Mouse (Mus musculus) mouse trophoblast stem cell (cell line): ENCODE data around the gene Gm12695.

Experiments
- in situ Hi-C, 2 experiments: fragments of 300-500 bp; cut with MseI, MboI; formaldehyde crosslinking; loops; 2 replicates in 1 of 2; 3 replicates in 1 of 2; pipeline ENCODE4 v1.15.1; 2025

The Gm12695 gene

GRCm38 (mm10) chr4:96698218-96698561 lies 86.8 kb downstream of the Gm12695 start:
- in situ Hi-C loops = no loop called here

GRCm38 (mm10) chr4:96697511-96698217 lies 87.3 kb downstream of the Gm12695 start:
- in situ Hi-C loops = no loop called here

DNA sequence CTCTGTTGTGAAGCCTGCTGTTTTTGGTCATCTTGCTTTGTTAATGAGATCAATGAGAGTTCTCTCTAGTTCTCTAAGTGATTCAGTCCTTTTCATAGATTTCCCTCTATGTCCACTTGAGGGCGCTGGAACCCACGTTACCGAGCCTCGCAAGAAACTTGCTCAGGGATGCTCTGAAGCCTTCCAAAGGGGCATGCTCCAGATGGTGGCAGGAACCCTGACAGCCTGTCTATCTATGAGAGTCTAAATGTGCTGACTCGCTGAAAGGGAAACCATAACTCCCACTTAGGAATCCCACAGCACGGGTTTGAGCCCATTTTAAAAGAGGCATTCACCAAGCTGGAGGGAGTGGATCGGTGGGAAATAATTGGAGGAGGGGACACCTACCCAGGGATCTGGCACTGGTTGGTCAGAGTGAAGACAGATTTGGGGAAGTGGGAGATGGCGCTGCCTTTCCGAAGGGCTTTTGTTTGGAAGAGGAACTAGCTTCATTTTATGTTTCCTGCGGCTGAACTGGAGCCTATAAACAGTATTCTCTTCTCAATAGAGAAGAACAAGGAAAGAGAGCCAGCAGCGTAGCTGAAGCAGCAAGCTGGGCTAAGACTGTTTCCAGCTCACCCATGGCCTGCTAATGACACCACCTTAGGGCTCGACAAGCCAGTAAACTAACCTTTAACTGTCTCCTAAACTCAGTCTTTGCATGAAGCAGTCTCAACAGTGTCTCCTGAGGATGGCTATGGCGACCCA lies 88.2 kb downstream of the Gm12695 start:
- in situ Hi-C loops = no loop called here

DNA sequence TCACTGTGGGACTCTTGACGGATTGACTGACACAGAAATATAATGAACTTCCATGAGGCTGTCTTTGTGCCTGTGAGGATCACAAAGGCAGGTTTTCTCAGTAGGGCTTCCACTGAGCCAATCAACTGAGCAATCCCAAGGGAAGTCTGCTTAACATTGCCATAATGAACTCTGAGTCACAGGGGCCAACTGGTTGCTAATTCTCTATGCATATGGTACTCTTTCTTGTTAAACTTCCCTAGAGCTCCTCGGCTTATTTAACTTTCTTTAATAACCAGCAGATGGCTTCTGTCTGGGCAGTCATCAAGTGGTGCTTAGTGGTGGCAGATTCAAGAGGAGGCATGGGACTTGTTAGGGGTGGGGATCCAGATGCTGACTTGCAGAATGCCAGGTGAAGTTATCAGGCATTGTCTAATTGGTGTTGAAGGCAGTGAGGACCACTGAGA lies 97.6 kb downstream of the Gm12695 start:
- in situ Hi-C loops = loop anchor here in 1 of 2 experiments (10.0 kb wide), 1 partner anchor 413 kb away; no protein-coding TSS in a partner anchor

DNA sequence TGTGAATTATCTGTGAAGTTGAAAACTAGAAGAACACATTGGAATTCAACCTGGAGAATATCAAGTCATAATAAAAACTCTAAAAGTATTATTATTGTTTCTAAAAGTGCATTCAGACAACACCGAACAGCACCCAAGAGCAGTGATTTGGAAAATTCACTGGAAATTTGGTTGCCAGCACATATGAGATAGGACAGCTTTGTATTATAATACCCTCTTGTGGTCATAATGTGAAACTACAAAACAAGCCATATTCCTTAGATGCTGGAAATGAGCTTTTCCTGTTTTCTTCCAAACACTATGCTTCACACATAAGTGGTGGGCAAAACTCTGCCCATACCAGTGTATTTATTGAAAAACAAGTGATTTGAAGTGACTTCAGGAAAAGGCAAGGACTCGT lies 101.5 kb downstream of the Gm12695 start:
- in situ Hi-C loops = loop anchor here (5.0 to 10.0 kb wide), 2 partner anchors 409 to 411 kb away; no protein-coding TSS in a partner anchor

DNA sequence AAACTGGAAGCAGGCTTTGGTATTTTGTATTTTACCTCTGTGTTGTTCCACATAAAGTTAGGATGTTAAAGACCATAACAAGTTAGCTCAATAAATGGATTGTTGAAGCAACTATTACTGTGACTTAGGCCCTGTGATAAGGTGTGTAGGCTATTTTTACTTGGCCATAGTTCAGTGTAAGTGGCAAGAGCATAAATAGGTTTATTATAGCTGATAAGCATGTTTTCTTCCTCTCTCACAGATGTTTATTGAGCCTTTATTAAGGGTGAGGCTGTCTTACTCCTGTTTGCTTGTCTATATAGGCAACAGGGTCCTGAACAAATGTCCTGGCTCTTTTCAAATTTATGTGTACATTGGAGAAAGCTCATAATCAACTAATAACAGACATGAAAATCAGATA lies 104.0 kb downstream of the Gm12695 start:
- in situ Hi-C loops = loop anchor here (5.0 to 10.0 kb wide), 2 partner anchors 406 to 409 kb away; no protein-coding TSS in a partner anchor

- in situ Hi-C loops = loop anchor here (5.0 to 10.0 kb wide), 2 partner anchors 405 to 408 kb away; no protein-coding TSS in a partner anchor
These were observed 104.8 kb downstream of the Gm12695 start for GRCm38 (mm10) chr4:96680233-96680632.
